Mouse (Mus musculus) embryonic facial prominence, embryonic 15.5 days (tissue): ENCODE data around the gene Myf5. TPM values are rescaled to one million over a fixed set of nuclear protein-coding genes. Genes with fewer than 3 reads are reported as not detected.
A peak's percentile ranks its signal among the peaks of the same experiment; 100 is the strongest.

Experiments
- ATAC-seq: fragments of 200-750 bp; cut with Nextera tagmentation; 2 replicates; pipeline ENCODE4 v1.8.0; 2017; ENCODE audit warnings: low read depth, moderate TSS enrichment; ENCODE audit not compliant: insufficient number of reproducible peaks, low FRiP score, low TSS enrichment
- H3K27ac ChIP-seq: fragments of 300-500 bp; sonication (generic); replicated peaks from 2 replicates; pipeline ENCODE4 v1.5.1; 2015; ENCODE audit warnings: mild to moderate bottlenecking, inconsistent platforms
- H3K27me3 ChIP-seq: fragments of 300-500 bp; sonication (generic); 2 replicates; pipeline ENCODE4 v1.6.1; 2015; ENCODE audit warnings: inconsistent platforms
- H3K36me3 ChIP-seq: fragments of 300-500 bp; sonication (generic); 2 replicates; pipeline ENCODE4 v1.6.1; 2015; ENCODE audit warnings: mild to moderate bottlenecking, inconsistent platforms
- H3K4me1 ChIP-seq: fragments of 300-500 bp; sonication (generic); 2 replicates; pipeline ENCODE4 v1.6.1; 2015; ENCODE audit warnings: inconsistent platforms
- H3K4me2 ChIP-seq: fragments of 300-500 bp; sonication (generic); replicated peaks from 2 replicates; pipeline ENCODE4 v1.6.1; 2015; ENCODE audit warnings: mild to moderate bottlenecking, inconsistent platforms
- H3K4me3 ChIP-seq: fragments of 300-500 bp; sonication (generic); replicated peaks from 2 replicates; pipeline ENCODE4 v1.5.1; 2015; ENCODE audit warnings: mild to moderate bottlenecking, inconsistent platforms
- H3K9ac ChIP-seq: fragments of 300-500 bp; sonication (generic); 2 replicates; pipeline ENCODE4 v1.6.1; 2015; ENCODE audit warnings: inconsistent platforms
- H3K9me3 ChIP-seq: fragments of 300-500 bp; sonication (generic); replicated peaks from 2 replicates; pipeline ENCODE4 v1.6.1; 2016; ENCODE audit warnings: inconsistent platforms
- WGBS: fragments of 180-500 bp; shearing (Covaris S2); methylation state at CpG from one replicate; pipeline ENCODE4 v1.1.7; 2015; 5-methylcytosine and 5-hydroxymethylcytosine counted together
- polyA plus RNA-seq: library from polyadenylated mRNA; unstranded; fragments of >200 nt; fragmentation: Nextera tagmentation; extraction: Ambion mirVana; gene quantifications from 2 replicates; pipeline ENCODE4 v1.2.1, GENCODE M21; 2015

Myf5 gene
- polyA plus RNA-seq, 1 experiment from 2014 or later = 17.9 TPM

DNA sequence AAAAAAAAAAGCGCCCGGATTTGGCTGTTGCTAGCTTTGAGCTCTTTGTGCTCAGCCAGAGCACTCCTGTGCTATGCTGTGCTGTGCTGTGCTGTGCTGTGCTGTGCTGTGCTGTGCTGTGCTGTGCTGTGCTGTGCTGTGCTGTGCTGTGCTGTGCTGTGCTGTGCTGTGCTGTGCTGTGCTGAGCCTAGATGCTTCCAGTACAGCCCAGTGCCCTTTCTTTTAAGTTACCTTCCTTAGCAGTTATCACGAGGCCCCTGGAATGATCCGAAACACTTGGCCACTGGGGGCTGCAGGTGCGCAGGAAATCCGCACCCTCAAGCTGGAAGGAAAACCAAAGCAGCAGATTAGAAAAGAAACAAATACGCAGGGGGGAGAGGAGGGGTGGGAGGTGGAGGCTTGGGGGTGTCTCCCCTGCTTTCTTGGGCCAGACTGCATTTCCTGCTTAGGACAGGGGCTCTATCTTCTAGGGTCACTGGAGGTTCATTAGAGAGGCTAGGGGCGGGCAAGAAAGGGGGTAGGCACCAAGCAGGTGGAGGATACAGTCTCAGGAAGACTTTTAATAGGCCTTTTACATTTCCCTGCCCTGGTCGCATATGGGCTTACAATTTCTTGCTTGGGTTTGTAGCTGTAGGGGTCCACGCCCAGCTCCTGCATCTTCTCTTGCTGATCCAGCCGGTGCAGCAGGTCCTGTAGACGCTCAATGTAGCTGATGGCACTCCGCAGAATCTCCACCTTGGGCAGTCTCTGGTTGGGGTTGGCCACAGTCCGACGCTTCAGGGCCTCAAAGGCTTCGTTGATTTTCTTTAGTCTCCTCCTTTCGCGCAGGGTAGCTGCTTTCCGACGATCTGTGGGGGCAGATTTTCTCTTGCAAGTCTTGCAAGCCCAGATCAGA is 7.9 kb upstream of the Myf5 start:
- H3K4me2 ChIP-seq = peak overlapping the region; percentile 36
- ATAC-seq = no peak
- H3K27ac ChIP-seq = no peak overlapping the region
- 38% methylated on average over 20 of the region's 20 CpGs for WGBS
- H3K9me3 ChIP-seq = no peaks in the 10 kb centered on the region
- peak overlapping the region; percentile 23 for H3K4me3 ChIP-seq
- no peak overlapping the region for H3K9ac ChIP-seq
- H3K36me3 ChIP-seq = no peaks in the 10 kb centered on the region
- H3K4me1 ChIP-seq = no peaks in the 10 kb centered on the region
- 0 out of 2 replicates have a peak, but pooled peaks cover 7% of the 10 kb centered on the region for H3K27me3 ChIP-seq

DNA sequence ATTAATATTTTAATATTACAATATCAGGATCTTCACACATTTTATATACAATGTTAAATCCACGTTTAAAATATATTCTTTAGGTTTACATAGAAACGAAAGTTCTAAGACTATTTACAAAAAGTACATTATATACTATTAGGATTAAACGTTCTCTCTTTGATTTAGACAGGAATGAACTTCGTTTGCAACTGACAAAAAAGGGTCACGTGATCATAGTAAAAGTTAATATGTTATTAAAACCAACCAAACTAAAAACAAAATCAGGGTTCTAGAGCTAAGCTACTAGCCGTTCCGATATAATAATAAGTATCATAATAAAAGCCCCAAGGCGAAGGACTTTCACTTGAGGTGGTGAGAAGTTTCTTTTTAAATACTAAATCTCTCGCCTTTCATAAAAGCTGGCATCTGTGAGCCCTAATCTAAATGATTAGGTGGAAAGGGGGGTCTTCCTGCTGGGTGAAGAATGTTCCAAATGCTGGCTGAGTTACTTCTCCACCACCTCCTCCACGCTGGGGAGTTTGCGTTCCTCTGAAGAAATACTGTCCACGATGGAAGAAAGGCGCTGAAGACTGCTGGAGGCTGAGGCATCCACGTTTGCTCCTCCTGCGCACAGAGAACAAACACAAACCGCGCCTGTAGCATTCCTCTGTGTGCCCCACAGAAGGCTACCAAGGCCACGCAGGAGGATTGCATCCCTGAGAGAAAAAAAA is 7.1 kb upstream of the Myf5 start:
- H3K27ac ChIP-seq = no peak overlapping the region
- H3K4me1 ChIP-seq = no peaks in the 10 kb centered on the region
- H3K4me2 ChIP-seq = peak overlapping the region; percentile 36
- no peak for ATAC-seq
- peak overlapping the region; percentile 23 for H3K4me3 ChIP-seq
- H3K9ac ChIP-seq = no peak overlapping the region
- no peaks in the 10 kb centered on the region for H3K36me3 ChIP-seq
- H3K9me3 ChIP-seq = no peaks in the 10 kb centered on the region
- WGBS = 38% methylated on average over 18 of the region's 18 CpGs
- H3K27me3 ChIP-seq = 0 out of 2 replicates have a peak, but pooled peaks cover 10% of the 10 kb centered on the region

DNA sequence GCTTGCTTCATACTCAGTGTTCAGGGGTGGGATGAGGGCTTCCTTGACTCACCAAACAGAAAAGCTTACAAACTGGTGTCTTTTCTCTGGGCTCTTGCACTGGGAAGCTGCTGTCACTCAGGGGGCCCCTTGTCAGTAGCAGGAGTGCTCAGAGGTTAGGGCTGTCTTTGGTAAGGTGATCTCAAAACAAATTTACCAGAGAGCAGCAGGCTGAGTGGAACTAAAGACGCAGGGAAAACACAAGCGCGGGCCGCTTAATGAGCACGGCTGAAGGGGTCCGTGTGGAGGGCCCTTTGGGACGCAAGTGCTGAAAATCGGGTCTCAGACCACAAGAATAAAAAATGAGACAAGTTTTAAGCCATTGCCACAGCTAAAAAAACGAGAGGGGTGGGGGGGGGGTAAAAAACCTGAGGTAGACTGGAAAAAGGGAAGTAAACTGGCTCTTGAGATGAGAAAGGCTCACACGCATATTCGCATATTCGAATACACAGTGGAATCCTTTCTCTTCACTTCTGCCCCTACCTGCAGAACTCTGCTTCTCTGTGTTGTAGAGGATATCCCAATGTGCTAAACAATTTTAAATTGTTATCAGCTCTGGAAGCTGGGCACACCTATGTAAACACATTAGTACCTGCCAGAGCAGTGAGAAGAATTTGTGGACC is 2.9 kb upstream of the Myf5 start:
- WGBS = 27% methylated on average over 12 of the region's 12 CpGs

DNA sequence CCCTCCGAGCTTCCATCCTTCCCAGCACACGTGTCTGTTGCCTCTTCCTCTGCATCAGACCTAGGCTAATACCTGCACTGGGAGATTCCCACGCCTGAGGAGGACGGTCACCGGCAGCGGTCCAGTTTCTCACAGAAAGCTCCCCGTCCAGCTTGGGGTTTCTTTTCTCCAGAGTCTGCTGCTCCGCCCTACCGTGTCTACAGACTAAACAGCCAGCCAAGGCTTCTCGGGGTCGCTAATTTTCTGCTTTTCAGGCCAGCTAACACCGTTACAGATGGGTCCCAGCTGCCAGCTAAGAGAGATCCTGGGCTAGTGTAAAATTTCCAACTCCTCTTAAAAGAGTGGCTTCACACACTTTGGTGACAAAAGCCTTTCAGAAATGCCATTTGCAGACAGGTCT is 836 bp upstream of the Myf5 start:
- no peak for ATAC-seq
- Histone ChIP-seq H3K9me3 (no peaks in the 10 kb centered on the region), H3K4me3 (0 out of 2 replicates have a peak overlapping the region, but pooled peaks have one; percentile 0), H3K9ac (no peak overlapping the region), H3K4me2 (no peak overlapping the region; the same call in 1 of the 2 replicates), H3K36me3 (no peaks in the 10 kb centered on the region), H3K4me1 (0 out of 2 replicates have a peak, but pooled peaks cover 5% of the 10 kb centered on the region), H3K27me3 (peaks cover 11% of the 10 kb centered on the region), H3K27ac (no peak overlapping the region)
- WGBS = 42% methylated on average over 12 of the region's 12 CpGs

More for the DNA sequence above, 2.9 kb upstream of the Myf5 start:
- Histone ChIP-seq H3K36me3 (no peaks in the 10 kb centered on the region), H3K4me2 (no peak overlapping the region), H3K4me3 (no peak overlapping the region), H3K4me1 (0 out of 2 replicates have a peak, but pooled peaks cover 5% of the 10 kb centered on the region), H3K27ac (no peak overlapping the region), H3K9ac (no peak overlapping the region), H3K27me3 (peaks cover 13% of the 10 kb centered on the region), H3K9me3 (no peaks in the 10 kb centered on the region)
- ATAC-seq = no peak

DNA sequence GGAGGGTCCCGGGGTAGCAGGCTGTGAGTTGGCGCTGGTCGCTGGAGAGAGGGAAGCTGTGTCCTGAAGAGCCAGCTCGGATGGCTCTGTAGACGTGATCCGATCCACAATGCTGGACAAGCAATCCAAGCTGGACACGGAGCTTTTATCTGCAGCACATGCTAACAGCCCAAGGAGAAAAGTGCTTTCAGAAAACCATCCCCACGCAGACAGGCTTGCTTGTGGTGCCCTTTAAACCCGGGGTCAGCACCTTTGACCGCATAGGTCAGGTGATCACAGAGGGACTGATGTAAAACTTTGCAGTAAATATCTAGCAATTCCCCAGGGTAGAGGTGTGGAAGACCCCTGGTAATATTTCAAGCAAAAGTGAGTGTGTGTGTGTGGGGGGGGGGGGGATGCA is 1.9 kb downstream of the Myf5 start:
- no peak for ATAC-seq
- no peak overlapping the region for H3K27ac ChIP-seq
- 28% methylated on average over 10 of the region's 10 CpGs for WGBS
- no peak overlapping the region for H3K9ac ChIP-seq
- 0 out of 2 replicates have a peak, but pooled peaks cover 5% of the 10 kb centered on the region for H3K4me1 ChIP-seq
- peaks cover 11% of the 10 kb centered on the region for H3K27me3 ChIP-seq
- no peaks in the 10 kb centered on the region for H3K9me3 ChIP-seq
- no peaks in the 10 kb centered on the region for H3K36me3 ChIP-seq
- peak overlapping the region; percentile 46 for H3K4me2 ChIP-seq
- H3K4me3 ChIP-seq = peak overlapping the region; percentile 26

DNA sequence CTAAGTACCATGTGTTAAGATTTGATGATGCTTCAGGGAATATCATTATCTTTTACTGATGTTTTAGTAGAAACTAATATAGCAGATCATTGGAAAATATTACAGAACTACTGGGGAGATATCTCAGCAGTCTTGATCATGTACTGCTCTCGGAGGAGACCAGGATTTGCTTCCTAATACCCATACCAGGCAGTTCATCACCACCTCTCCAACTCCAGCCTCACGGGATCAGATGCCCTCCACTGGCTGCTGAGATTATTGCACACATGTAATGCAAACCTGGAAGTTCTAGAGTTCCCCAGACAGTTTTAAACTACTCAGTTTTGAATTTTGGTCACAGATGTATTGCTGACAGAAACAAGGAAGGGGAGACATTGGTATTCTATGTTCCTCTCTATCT is 12.4 kb downstream of the Myf5 start:
- Histone ChIP-seq H3K4me1 (no peaks in the 10 kb centered on the region), H3K36me3 (no peaks in the 10 kb centered on the region), H3K9ac (no peak overlapping the region), H3K9me3 (no peaks in the 10 kb centered on the region), H3K4me3 (no peak overlapping the region), H3K4me2 (no peak overlapping the region), H3K27ac (no peak overlapping the region), H3K27me3 (no peaks in the 10 kb centered on the region)
- no peak for ATAC-seq
- 53% methylated on average over 2 of the region's 2 CpGs for WGBS

DNA sequence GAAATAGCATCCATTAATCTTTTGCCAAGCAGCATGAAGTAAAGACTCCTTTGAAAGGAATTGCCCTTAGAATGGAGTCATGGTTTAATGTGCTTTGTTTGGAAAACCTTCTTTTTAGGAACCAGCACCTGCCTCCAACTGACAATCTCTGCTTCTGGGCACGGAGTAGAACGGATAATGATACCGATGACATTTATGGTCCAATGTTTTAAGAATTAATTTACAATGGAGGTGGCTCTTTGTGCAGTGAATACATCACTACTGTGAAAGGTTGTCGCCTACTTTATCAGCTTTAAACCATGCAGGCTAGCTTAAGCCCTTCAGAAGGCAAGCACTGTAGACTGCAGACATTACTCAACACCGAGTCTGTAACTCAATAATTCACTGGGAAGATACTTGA is 14.2 kb downstream of the Myf5 start:
- WGBS = 86% methylated on average over 5 of the region's 5 CpGs
- no peak overlapping the region for H3K27ac ChIP-seq
- no peak overlapping the region for H3K9ac ChIP-seq
- no peak for ATAC-seq
- H3K4me2 ChIP-seq = no peak overlapping the region
- no peak overlapping the region for H3K4me3 ChIP-seq
- no peaks in the 10 kb centered on the region for H3K9me3 ChIP-seq
- no peaks in the 10 kb centered on the region for H3K36me3 ChIP-seq
- no peaks in the 10 kb centered on the region for H3K4me1 ChIP-seq
- no peaks in the 10 kb centered on the region for H3K27me3 ChIP-seq

DNA sequence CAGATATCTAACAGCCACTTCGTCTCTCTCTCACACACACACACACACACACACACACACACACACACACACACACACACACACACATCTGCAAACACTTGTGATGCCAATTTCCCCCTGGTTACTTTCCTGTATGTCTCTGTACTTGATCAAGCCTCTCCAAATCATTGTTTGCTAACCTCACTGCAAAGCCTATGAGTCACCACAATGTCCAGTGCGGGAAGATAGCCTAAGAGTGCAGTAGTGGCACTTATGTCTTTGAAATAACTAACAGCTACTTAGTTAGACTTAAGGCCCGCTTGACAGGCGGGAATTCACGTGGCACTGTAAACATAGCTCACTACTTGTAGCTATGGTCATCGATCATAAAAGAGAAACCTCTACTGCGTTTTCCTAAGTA is 18.1 kb downstream of the Myf5 start:
- 86% methylated on average over 7 of the region's 7 CpGs for WGBS
- Histone ChIP-seq H3K4me2 (no peak overlapping the region), H3K9me3 (no peaks in the 10 kb centered on the region), H3K4me1 (no peaks in the 10 kb centered on the region), H3K36me3 (no peaks in the 10 kb centered on the region), H3K27me3 (no peaks in the 10 kb centered on the region), H3K4me3 (no peak overlapping the region), H3K27ac (no peak overlapping the region), H3K9ac (no peak overlapping the region)
- ATAC-seq = no peak

DNA sequence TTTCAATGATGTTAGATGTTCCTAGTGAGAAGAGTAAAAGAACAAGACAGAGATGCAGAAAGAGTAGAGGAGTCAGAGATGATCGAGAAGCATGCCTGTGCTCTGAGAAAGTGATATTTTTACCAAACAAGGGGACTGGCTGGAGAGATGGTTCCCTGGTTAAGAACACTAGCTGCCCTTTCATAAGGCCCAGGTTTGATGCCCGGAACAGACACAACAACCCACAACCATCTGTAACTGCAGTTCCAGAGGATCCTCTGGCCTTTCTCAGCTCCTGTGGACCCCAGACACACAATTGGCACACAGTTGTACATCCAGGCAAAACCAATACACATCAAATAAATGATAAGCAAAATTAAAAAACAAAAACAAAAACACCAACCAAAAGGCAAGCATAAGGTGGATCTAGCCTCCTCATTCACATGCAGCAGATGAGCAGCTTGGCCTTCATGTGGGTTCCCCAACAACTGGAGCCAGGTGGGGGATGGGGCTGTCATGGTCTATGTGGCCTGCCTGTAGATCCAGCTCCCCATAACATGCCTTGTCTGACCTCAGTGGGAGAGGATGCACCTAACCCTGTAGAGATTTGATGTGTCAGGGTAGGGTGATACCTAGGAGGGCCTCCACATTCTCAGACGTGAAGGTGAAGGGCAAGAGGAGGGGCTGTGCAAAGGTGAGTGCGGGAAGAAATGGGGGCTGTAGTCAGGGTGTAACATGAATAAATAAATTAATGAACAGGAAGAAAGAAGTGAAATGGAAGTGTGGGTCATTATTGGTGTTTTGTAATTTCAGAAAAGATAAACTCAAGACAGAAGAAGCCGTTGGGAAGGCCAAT is 36.2 kb downstream of the Myf5 start:
- no peak overlapping the region for H3K4me3 ChIP-seq
- no peak overlapping the region for H3K4me2 ChIP-seq
- no peak overlapping the region for H3K9ac ChIP-seq
- no peaks in the 10 kb centered on the region for H3K9me3 ChIP-seq
- 81% methylated on average over 5 of the region's 5 CpGs for WGBS
- H3K27ac ChIP-seq = no peak overlapping the region
- no peaks in the 10 kb centered on the region for H3K4me1 ChIP-seq
- ATAC-seq = no peak
- no peaks in the 10 kb centered on the region for H3K27me3 ChIP-seq
- no peaks in the 10 kb centered on the region for H3K36me3 ChIP-seq

DNA sequence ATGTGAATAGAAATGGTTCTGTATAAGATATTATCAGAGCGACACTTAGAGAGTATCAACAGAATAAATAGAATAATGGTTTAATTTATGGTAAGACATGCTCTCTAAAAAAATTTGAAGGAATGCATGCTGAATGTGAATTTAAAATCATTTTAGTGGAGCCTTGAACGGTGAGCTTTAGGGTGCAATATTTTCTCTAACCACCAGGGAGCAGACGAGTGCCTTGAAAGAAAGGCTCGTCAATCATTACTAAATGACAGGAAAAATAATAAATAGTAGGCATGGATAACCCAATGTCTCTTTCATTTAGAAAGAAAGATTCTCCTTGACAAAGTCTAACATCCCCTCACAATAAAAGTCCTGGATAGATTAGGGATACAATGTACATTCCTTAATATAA is 43.2 kb downstream of the Myf5 start:
- H3K9me3 ChIP-seq = no peaks in the 10 kb centered on the region
- H3K4me1 ChIP-seq = no peaks in the 10 kb centered on the region
- H3K27me3 ChIP-seq = no peaks in the 10 kb centered on the region
- H3K36me3 ChIP-seq = no peaks in the 10 kb centered on the region
- no peak overlapping the region for H3K4me3 ChIP-seq
- no peak overlapping the region for H3K9ac ChIP-seq
- H3K4me2 ChIP-seq = no peak overlapping the region
- WGBS = 5% methylated on average over 4 of the region's 4 CpGs
- no peak for ATAC-seq
- H3K27ac ChIP-seq = no peak overlapping the region
